Mouse (Mus musculus) adrenal gland, postnatal 14 days (tissue): ENCODE measurements around the gene Dhx30. TPM values are rescaled to one million over a fixed set of nuclear protein-coding genes. Genes with fewer than 3 reads are reported as not detected.
A peak's percentile ranks its signal among the peaks of the same experiment; 100 is the strongest.
"Not testable (repeated sequence)": the region's sequence is repeated elsewhere in the genome, so short reads cannot be mapped to it uniquely, and the experiment has no call there.

Experiments used
- DNase-seq: peaks from one replicate; pipeline ENCODE4 v3.0.0; 2021; ENCODE audit warnings: mixed read lengths
- total RNA-seq: library from RNA; stranded (reverse); gene quantifications from 2 replicates; pipeline ENCODE4 v1.2.3, GENCODE M21; 2021

Dhx30 gene
- total RNA-seq, 1 experiment from 2014 or later, result 82.6 TPM

- DNase-seq, result no peak
Observed at GRCm38 (mm10) chr9:110094761-110095160, 22.9 kb downstream of the Dhx30 start.

GRCm38 (mm10) chr9:110093303-110093702 lies 24.3 kb downstream of the Dhx30 start:
- peak; percentile 51 for DNase-seq

GRCm38 (mm10) chr9:110085693-110086092 lies 31.9 kb downstream of the Dhx30 start:
- no peak for DNase-seq

- peak; percentile 29 for DNase-seq
Observed at GRCm38 (mm10) chr9:110084201-110084964, 33.2 kb downstream of the Dhx30 start.

- no peak for DNase-seq
Observed at GRCm38 (mm10) chr9:110081066-110081465, 36.6 kb downstream of the Dhx30 start.

GRCm38 (mm10) chr9:110076468-110076867 lies 41.2 kb downstream of the Dhx30 start:
- DNase-seq, result not testable (repeated sequence)

- DNase-seq, result peak; percentile 88
Observed at GRCm38 (mm10) chr9:110071843-110072242, 45.8 kb downstream of the Dhx30 start.

- no peak for DNase-seq
Observed at GRCm38 (mm10) chr9:110071011-110071410, 46.6 kb downstream of the Dhx30 start.

GRCm38 (mm10) chr9:110070358-110070757 lies 47.3 kb downstream of the Dhx30 start:
- peak; percentile 83 for DNase-seq

- peak; percentile 69 for DNase-seq
Observed at GRCm38 (mm10) chr9:110068745-110069144, 48.9 kb downstream of the Dhx30 start.

GRCm38 (mm10) chr9:110064641-110065040 lies 53.0 kb downstream of the Dhx30 start:
- no peak for DNase-seq

- no peak for DNase-seq
Observed at GRCm38 (mm10) chr9:110062861-110063260, 54.8 kb downstream of the Dhx30 start.

- no peak for DNase-seq
Observed at GRCm38 (mm10) chr9:110062405-110062804, 55.2 kb downstream of the Dhx30 start.

- DNase-seq, result no peak
Observed at GRCm38 (mm10) chr9:110060761-110061160, 56.9 kb downstream of the Dhx30 start.

- DNase-seq, result no peak
Observed at GRCm38 (mm10) chr9:110057200-110057599, 60.4 kb downstream of the Dhx30 start.

- no peak for DNase-seq
Observed at GRCm38 (mm10) chr9:110054781-110055180, 62.8 kb downstream of the Dhx30 start.

- no peak for DNase-seq
Observed at GRCm38 (mm10) chr9:110054080-110054421, 63.6 kb downstream of the Dhx30 start.

- DNase-seq, result peak; percentile 40
Observed at GRCm38 (mm10) chr9:110053305-110054079, 64.1 kb downstream of the Dhx30 start.

- DNase-seq, result no peak
Observed at GRCm38 (mm10) chr9:110052951-110053304, 64.7 kb downstream of the Dhx30 start.

GRCm38 (mm10) chr9:110051869-110052661 lies 65.6 kb downstream of the Dhx30 start:
- DNase-seq, result no peak

GRCm38 (mm10) chr9:110051184-110051583 lies 66.4 kb downstream of the Dhx30 start:
- no peak for DNase-seq

- DNase-seq, result no peak
Observed at GRCm38 (mm10) chr9:110047857-110048256, 69.8 kb downstream of the Dhx30 start.

- DNase-seq, result no peak
Observed at GRCm38 (mm10) chr9:110047260-110047659, 70.4 kb downstream of the Dhx30 start.
